Mouse (Mus musculus) neural tube, embryonic 14.5 days (tissue): Measurements from ENCODE around the gene Gnpda2. TPM values are rescaled to one million over a fixed set of nuclear protein-coding genes. Genes with fewer than 3 reads are reported as not detected.

Experiments used
- ATAC-seq: fragments of 200-750 bp; cut with Nextera tagmentation; 2 replicates; pipeline ENCODE4 v1.8.0; 2017; ENCODE audit warnings: low read depth, mild to moderate bottlenecking, moderate TSS enrichment, moderate library complexity
- H3K27ac ChIP-seq: fragments of 300-500 bp; sonication (generic); 2 replicates; pipeline ENCODE4 v1.5.1; 2014; ENCODE audit warnings: low read depth, mild to moderate bottlenecking, control low read depth, low read length, moderate library complexity, mixed read lengths
- H3K27me3 ChIP-seq: fragments of 300-500 bp; sonication (generic); 2 replicates; pipeline ENCODE4 v1.6.1; 2014; ENCODE audit warnings: low read length; ENCODE audit not compliant: control insufficient read depth, insufficient read depth
- H3K36me3 ChIP-seq: fragments of 300-500 bp; sonication (generic); 2 replicates; pipeline ENCODE4 v1.6.1; 2014; ENCODE audit warnings: low read length, mixed read lengths; ENCODE audit not compliant: control insufficient read depth, insufficient read depth
- H3K4me1 ChIP-seq: fragments of 300-500 bp; sonication (generic); 2 replicates; pipeline ENCODE4 v1.6.1; 2014; ENCODE audit warnings: low read length; ENCODE audit not compliant: control insufficient read depth, insufficient read depth
- H3K4me2 ChIP-seq: fragments of 300-500 bp; sonication (generic); 2 replicates; pipeline ENCODE4 v1.6.1; 2014; ENCODE audit warnings: mild to moderate bottlenecking, low read depth, low read length, control low read depth
- H3K4me3 ChIP-seq: fragments of 300-500 bp; sonication (generic); 2 replicates; pipeline ENCODE4 v1.5.1; 2014; ENCODE audit warnings: low read depth, low read length, control low read depth, mixed read lengths
- H3K9ac ChIP-seq: fragments of 300-500 bp; sonication (generic); replicated peaks from 2 replicates; pipeline ENCODE4 v1.6.1; 2014; ENCODE audit warnings: low read depth, mild to moderate bottlenecking, control low read depth, low read length, mixed read lengths
- H3K9me3 ChIP-seq: fragments of 300-500 bp; sonication (generic); 2 replicates; pipeline ENCODE4 v1.6.1; 2016; ENCODE audit warnings: low read length; ENCODE audit not compliant: control insufficient read depth
- WGBS: fragments of 180-500 bp; shearing (Covaris S2); extraction: QIAGEN DNeasy Blood & Tissue Kit; methylation state at CpG from one replicate; pipeline ENCODE4 v1.1.7; 2014; 5-methylcytosine and 5-hydroxymethylcytosine counted together
- polyA plus RNA-seq: library from polyadenylated mRNA; unstranded; fragments of >200 nt; fragmentation: Nextera tagmentation; extraction: Ambion mirVana; gene quantifications from 2 replicates; pipeline ENCODE4 v1.2.1, GENCODE M21; 2014

Gene Gnpda2
- polyA plus RNA-seq, 1 experiment from 2014 or later = 39.0 TPM

DNA sequence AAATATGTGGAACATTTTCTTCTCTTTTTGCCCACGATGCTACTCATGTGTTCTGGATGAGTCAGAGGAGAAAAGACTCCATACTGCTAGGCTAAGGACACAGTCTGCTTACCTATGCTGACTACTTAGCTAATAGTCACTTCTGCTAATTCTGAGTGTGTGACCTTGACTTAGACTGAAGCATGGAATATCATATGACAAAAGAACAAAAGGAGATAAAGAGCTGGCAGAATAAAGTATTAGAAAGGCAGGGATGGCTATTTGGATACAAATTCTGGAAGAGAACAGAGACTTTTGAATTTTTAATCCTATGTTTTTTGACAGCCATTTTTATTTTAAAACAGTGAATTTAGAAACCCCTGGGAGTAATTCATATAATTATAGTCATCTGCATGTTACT is 50.5 kb downstream of the Gnpda2 start:
- Histone ChIP-seq H3K9ac (no peak overlapping the region), H3K36me3 (no peaks in the 10 kb centered on the region), H3K27me3 (no peaks in the 10 kb centered on the region), H3K4me2 (no peak overlapping the region), H3K27ac (no peak overlapping the region), H3K9me3 (no peaks in the 10 kb centered on the region), H3K4me1 (no peaks in the 10 kb centered on the region), H3K4me3 (no peak overlapping the region)
- 88% methylated on average over 1 of the region's 1 CpGs for WGBS
- ATAC-seq = no peak

DNA sequence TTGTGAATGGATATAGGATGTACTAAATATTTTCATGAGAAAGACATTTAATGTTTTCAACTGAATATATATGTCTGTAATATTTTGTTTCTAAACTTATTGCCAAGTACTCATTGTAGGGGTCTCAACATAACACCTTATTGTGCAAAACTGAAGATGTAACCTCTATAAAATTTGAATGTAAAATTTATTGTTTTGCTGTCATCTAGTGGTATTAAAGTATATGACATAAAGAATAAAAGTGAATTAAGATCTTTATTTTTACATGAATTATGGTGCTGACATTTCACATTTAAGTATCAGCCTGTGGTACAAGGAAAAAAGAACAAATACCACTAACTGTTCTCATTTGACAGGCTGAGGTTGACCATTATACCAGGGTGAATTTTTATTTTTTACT is 68.2 kb downstream of the Gnpda2 start:
- Histone ChIP-seq H3K4me1 (no peaks in the 10 kb centered on the region), H3K27me3 (no peaks in the 10 kb centered on the region), H3K9ac (no peak overlapping the region), H3K36me3 (no peaks in the 10 kb centered on the region), H3K27ac (no peak overlapping the region), H3K4me2 (no peak overlapping the region), H3K4me3 (no peak overlapping the region), H3K9me3 (no peaks in the 10 kb centered on the region)
- ATAC-seq = no peak

Other genes with a start within 250 kb of the Gnpda2 start
- not detected in 2 replicates for gene Yipf7, start 49.7 kb downstream of the Gnpda2 start, polyA plus RNA-seq
- gene Guf1, start 35.4 kb downstream of the Gnpda2 start, polyA plus RNA-seq = 57.8 and 69.7 TPM in 2 replicates